Mouse (Mus musculus): ENCODE measurements around the gene Ccdc180. TPM values are rescaled to one million over a fixed set of nuclear protein-coding genes. Genes with fewer than 3 reads are reported as not detected.

Gene Ccdc180
- polyA plus RNA-seq, 1 experiment from 2014 or later = 2.4 TPM

DNA sequence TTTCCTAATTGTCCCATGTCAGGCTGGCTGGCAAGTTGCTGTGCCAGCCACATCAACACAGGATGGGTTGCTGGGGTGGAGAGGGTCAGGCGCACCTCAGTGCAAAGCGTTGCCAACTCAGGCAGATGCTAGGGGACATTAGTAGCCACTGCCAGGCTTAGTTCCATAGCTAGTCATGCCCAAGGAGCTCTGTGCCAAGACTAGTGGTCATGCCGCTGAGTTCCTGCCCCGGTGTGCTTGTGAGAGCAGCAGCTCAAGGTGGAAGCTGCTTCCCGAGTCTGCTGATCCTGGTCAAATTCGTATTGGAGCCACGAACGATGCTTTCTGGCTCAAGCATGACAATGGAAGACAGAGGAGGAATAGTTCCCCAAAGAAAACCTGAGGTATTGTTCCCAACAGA lies 66.0 kb downstream of the Ccdc180 start:
- Histone ChIP-seq H3K4me3 (replicated peaks) (no peak overlapping the region), H3K36me3 (no peaks in the 10 kb centered on the region), H3K4me1 (no peaks in the 10 kb centered on the region), H3K9ac (no peak overlapping the region), H3K27me3 (no peaks in the 10 kb centered on the region), H3K27ac (replicated peaks) (no peak overlapping the region), H3K4me2 (replicated peaks) (no peak overlapping the region), H3K9me3 (replicated peaks) (no peaks in the 10 kb centered on the region)
- 92% methylated on average over 8 of the region's 8 CpGs for WGBS
- no peak for ATAC-seq (ENCODE audit: insufficient number of reproducible peaks, low FRiP score, low TSS enrichment, low read depth)

DNA sequence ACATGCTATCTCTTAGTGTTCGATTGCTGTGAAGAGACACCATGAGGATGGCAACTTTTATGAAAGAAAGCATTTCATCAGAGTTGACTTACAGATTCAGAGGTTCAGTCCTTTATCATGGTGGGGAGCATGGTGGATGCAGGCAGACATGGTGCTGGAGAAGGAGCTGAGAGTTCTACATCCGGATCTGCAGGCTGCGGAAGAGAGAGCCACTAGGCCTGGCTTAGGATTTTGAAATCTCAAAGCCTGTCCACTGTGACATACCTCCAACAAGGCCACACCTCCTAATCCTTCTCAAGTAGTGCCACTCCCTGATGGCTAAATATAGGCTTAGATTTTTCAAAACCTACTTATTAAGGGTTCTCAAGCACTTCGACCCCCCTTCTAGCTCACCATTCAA lies 66.6 kb downstream of the Ccdc180 start:
- ATAC-seq (ENCODE audit: insufficient number of reproducible peaks, low FRiP score, low TSS enrichment, low read depth) = no peak
- Histone ChIP-seq H3K4me2 (replicated peaks) (no peak overlapping the region), H3K4me1 (no peaks in the 10 kb centered on the region), H3K36me3 (no peaks in the 10 kb centered on the region), H3K9me3 (replicated peaks) (no peaks in the 10 kb centered on the region), H3K4me3 (replicated peaks) (no peak overlapping the region), H3K27me3 (no peaks in the 10 kb centered on the region), H3K27ac (replicated peaks) (no peak overlapping the region), H3K9ac (no peak overlapping the region)
- 88% methylated on average over 4 of the region's 4 CpGs for WGBS

DNA sequence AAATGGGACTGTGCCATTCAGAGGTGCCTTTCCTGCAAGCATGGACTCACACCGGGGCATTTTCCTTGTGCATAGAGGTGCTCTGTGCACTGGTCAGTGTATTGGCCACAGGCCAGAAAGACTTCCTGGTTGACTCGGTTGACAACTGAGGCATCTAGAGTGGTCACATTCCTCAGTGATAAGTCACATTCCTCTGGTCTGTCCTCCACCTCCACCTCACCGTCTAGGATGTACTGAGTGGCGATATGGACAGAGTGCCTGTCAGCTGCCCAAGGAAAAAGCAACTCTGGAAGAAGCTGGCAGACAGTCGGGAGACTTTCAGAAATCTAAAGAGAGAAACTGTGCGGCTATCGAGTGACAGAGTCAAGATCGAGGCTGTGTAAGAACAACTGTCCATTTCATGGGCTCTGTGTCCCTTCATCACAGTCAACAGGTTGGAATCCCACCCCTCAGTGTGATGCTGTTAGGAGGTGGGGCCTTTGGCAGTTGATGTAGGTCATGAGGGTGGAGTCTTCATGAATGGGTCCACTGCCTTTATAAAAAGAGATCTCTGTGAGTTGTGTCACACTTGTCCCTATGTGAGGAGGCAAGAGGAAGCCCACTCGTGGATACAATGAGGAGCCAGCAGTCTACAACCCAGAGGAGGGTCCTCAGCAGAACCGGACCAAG lies 74.8 kb downstream of the Ccdc180 start, which contains the start of gene Tdrd7:
Gene Tdrd7 (plus strand): TSS at position 564 of the 669 bp plus-strand sequence.
- H3K9ac ChIP-seq = no peak within 1 kb of the TSS
- 69% methylated on average over 10 of the region's 10 CpGs for WGBS
- ATAC-seq (ENCODE audit: insufficient number of reproducible peaks, low FRiP score, low TSS enrichment, low read depth) = 0 out of 2 replicates have a peak, but pooled peaks have one; percentile 43

DNA sequence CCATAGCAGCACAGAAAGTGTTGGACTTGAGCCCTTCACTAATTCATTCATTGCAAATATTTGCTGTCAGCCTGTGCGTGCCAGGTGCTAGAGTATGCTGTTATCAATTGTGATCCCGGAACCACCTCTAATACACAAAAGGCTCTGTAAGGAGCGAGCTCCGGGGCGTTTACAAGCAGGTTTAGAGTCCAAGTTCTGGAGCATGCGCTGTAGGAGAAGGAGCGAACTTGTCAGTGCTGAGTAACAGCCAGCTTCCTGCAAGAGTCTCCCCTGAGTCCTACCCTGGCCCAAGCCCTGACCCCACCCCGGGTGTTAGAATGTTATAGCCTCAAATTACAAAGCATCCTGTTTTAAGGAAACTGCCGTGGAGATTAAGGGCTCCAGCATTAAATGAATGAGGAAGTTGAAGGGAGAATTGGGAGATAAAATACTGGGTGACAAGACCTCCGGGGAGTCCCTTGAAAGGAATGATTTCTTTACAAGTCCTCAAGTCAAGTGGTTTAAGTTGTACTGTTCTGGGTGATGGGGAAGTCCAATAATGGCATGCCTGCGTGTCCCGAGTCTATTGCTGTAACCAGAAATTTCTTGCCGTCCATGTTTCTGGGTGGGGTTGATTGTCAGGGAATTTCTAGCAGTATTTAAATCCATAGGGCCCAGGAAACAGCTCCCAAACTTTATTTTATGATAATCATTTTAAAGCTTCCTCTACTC lies 75.8 kb downstream of the Ccdc180 start:
- 29% methylated on average over 13 of the region's 13 CpGs for WGBS
- Histone ChIP-seq H3K4me2 (replicated peaks) (no peak overlapping the region), H3K36me3 (no peaks in the 10 kb centered on the region), H3K27ac (replicated peaks) (no peak overlapping the region), H3K9me3 (replicated peaks) (no peaks in the 10 kb centered on the region), H3K4me1 (peaks cover 5% of the 10 kb centered on the region; the same call in 1 of the 2 replicates), H3K27me3 (no peaks in the 10 kb centered on the region; the same call in none of the 2 replicates), H3K4me3 (replicated peaks) (no peak overlapping the region), H3K9ac (no peak overlapping the region)
- ATAC-seq (ENCODE audit: insufficient number of reproducible peaks, low FRiP score, low TSS enrichment, low read depth) = no peak

More for the DNA sequence above, 74.8 kb downstream of the Ccdc180 start, which contains the start of gene Tdrd7:
- Histone ChIP-seq H3K27me3 (no peaks in the 10 kb centered on the region; the same call in none of the 2 replicates), H3K9me3 (replicated peaks) (no peaks in the 10 kb centered on the region), H3K36me3 (no peaks in the 10 kb centered on the region), H3K4me2 (replicated peaks) (no peak within 1 kb of the TSS), H3K4me1 (peaks cover 5% of the 10 kb centered on the region; the same call in 1 of the 2 replicates), H3K27ac (replicated peaks) (no peak within 1 kb of the TSS), H3K4me3 (replicated peaks) (no peak within 1 kb of the TSS)

DNA sequence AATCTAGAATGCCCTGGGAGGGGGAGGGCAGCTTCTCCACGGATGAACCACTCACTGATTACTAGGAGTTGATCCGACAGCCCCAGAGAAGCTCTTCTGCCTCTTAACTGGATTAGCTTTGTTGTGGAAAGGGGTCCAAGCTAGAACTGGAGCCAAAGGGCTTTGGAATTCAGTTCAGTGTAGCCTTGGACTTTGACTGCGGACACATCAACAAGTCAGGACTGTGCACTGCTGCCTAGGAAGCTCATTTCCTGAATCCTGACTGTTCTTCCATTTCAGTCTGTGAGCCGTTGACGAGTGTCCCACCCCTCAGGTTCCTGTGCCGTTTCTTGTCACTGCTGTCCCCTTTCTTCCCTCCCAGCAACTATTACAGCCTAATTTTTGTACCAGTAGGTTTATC lies 76.6 kb downstream of the Ccdc180 start:
- WGBS = 12% methylated on average over 6 of the region's 6 CpGs
- no peak for ATAC-seq (ENCODE audit: insufficient number of reproducible peaks, low FRiP score, low TSS enrichment, low read depth)
- no peak overlapping the region for H3K4me3 ChIP-seq (replicated peaks)
- peaks cover 5% of the 10 kb centered on the region; the same call in 1 of the 2 replicates for H3K4me1 ChIP-seq
- H3K9ac ChIP-seq = no peak overlapping the region
- no peaks in the 10 kb centered on the region; the same call in none of the 2 replicates for H3K27me3 ChIP-seq
- no peaks in the 10 kb centered on the region for H3K36me3 ChIP-seq
- H3K9me3 ChIP-seq (replicated peaks) = no peaks in the 10 kb centered on the region
- H3K4me2 ChIP-seq (replicated peaks) = no peak overlapping the region
- no peak overlapping the region for H3K27ac ChIP-seq (replicated peaks)

DNA sequence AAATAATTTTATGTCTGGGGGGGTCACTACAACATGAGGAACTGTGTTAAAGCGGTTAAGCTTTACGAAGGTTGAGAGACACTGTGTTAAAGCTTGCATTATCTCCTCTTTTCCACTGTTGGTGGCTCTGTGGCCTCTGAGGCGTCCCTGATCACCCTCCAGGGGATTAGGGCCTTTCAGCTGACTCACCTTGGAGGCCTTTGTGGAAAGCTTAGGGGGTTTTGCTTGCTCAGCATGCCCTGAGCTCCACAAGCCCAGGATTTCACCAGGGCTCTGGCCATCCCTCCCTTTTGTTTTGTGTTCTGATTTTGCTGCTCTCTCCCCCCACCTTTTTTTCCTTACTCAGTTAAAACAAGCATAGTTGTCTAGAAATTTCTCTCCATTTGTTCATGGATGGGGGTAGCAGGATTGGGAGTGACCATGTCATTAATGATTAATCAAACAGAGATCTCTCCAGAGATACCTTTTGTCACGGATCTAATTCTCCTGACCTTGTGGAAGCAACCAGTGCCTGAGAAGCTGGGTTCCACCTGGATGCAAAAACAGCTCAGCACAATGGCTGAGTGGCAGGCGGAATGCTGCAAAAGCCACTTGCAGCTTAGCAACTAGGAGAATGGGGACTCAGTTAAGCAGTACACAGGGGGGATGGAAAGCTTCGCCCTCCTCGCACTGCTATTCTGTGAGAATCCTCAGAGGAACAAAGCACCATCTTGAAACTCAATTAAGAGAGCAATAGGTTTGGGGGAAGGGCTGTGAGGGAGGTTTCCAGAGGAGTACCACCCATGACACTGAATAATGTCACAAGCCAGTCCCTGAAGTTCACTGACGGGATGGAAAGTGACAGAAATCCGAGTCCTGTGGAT lies 77.6 kb downstream of the Ccdc180 start:
- H3K36me3 ChIP-seq = no peaks in the 10 kb centered on the region
- WGBS = 46% methylated on average over 9 of the region's 9 CpGs
- no peak for ATAC-seq (ENCODE audit: insufficient number of reproducible peaks, low FRiP score, low TSS enrichment, low read depth)
- H3K9me3 ChIP-seq (replicated peaks) = no peaks in the 10 kb centered on the region
- no peak overlapping the region for H3K4me3 ChIP-seq (replicated peaks)
- no peak overlapping the region for H3K4me2 ChIP-seq (replicated peaks)
- peaks cover 7% of the 10 kb centered on the region; the same call in 1 of the 2 replicates for H3K4me1 ChIP-seq
- H3K27me3 ChIP-seq = no peaks in the 10 kb centered on the region; the same call in none of the 2 replicates
- H3K27ac ChIP-seq (replicated peaks) = no peak overlapping the region
- no peak overlapping the region for H3K9ac ChIP-seq

DNA sequence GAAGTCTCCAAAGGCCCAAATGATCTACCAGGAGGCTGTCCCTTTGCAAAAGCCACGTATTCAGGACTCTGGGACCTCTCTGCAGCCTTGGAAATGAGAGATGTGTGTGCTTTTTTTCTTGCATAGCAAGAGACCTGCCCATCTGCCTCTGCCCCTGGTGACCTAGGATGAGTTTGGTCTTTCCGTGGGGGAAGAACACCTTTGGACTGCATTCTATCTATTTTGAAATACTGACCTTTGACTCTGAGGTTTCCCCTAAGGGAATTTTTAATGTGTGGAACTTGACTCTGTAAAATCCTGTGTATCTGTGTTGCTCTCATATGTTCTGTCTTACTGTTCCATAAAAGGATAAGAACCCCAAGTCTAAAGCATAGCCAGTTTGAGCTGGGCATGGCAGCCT lies 78.9 kb downstream of the Ccdc180 start:
- Histone ChIP-seq H3K4me2 (replicated peaks) (no peak overlapping the region), H3K27ac (replicated peaks) (no peak overlapping the region), H3K27me3 (peaks cover 8% of the 10 kb centered on the region), H3K9me3 (replicated peaks) (no peaks in the 10 kb centered on the region), H3K36me3 (no peaks in the 10 kb centered on the region), H3K9ac (no peak overlapping the region), H3K4me1 (peaks cover 13% of the 10 kb centered on the region; the same call in 1 of the 2 replicates), H3K4me3 (replicated peaks) (no peak overlapping the region)
- ATAC-seq (ENCODE audit: insufficient number of reproducible peaks, low FRiP score, low TSS enrichment, low read depth) = no peak
- 39% methylated on average over 2 of the region's 2 CpGs for whole genome bisulfite sequencing

DNA sequence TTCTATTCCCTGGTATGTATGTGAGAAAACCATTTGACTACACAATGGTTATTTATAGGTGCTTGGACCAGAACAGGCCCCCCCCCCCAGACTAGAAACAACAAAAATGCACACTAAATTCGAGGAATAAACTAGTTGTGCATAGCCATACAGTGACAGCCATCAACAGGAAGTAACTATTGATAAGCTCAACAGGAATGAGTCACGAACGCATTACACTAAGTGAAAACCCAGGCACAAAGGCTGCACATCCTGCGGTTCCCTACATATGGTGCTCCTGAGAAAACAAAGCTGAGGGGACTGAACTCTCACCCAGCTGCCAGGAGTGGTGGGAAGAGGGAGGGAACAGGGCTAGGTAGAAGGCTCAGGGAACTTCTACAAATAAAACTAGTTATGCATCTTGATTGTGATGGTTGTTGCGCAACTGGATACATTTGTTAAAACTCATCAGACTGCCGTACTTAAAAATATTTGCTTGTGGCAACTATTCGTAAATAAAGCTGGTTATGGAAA lies 80.0 kb downstream of the Ccdc180 start:
- WGBS = 59% methylated on average over 7 of the region's 7 CpGs
- Histone ChIP-seq H3K9me3 (replicated peaks) (no peaks in the 10 kb centered on the region), H3K4me1 (peaks cover 13% of the 10 kb centered on the region; the same call in 1 of the 2 replicates), H3K9ac (no peak overlapping the region), H3K4me3 (replicated peaks) (no peak overlapping the region), H3K27me3 (peaks cover 13% of the 10 kb centered on the region), H3K27ac (replicated peaks) (no peak overlapping the region), H3K36me3 (no peaks in the 10 kb centered on the region), H3K4me2 (replicated peaks) (no peak overlapping the region)
- ATAC-seq (ENCODE audit: insufficient number of reproducible peaks, low FRiP score, low TSS enrichment, low read depth) = no peak

DNA sequence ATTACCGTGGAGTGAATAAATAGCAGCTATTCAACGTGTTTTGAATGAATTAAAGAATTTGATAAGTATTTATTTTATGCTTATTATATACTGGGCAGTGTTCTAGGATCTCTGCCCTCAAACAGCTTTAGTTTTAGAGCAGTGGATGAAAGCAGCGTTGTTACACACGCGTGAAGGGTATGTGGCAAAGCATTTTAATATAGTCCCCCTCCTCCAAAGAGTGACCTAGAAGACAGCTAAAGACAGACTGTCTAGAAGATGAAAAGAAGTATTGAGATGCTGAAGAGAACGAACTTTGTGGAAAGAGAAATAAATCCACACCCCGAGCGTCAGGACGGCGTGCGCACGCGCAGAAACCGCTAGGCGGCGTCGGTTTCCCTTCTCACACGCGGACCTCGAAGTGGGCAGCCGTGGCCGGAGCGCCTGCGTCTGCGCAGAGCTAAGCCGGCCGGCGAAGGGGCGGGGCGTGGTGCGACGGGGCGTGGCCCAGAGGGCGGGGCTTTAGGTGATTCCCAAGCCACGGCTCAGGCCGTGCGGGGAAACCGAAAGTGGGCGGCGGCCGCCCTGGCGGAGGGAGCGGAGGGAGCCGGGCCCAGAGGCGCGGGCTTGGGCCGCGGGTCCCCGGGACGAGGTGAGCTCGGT lies 81.8 kb downstream of the Ccdc180 start:
- Histone ChIP-seq H3K9me3 (replicated peaks) (no peaks in the 10 kb centered on the region), H3K36me3 (no peaks in the 10 kb centered on the region), H3K9ac (peak overlapping the region; percentile 64), H3K27me3 (peaks cover 13% of the 10 kb centered on the region), H3K27ac (replicated peaks) (peak overlapping the region; percentile 51), H3K4me3 (replicated peaks) (peak overlapping the region; percentile 85), H3K4me2 (replicated peaks) (peak overlapping the region; percentile 94), H3K4me1 (peaks cover 8% of the 10 kb centered on the region; the same call in 1 of the 2 replicates)
- ATAC-seq (ENCODE audit: insufficient number of reproducible peaks, low FRiP score, low TSS enrichment, low read depth) = peak; percentile 98
- 2% methylated on average over 51 of the region's 51 CpGs for whole genome bisulfite sequencing

DNA sequence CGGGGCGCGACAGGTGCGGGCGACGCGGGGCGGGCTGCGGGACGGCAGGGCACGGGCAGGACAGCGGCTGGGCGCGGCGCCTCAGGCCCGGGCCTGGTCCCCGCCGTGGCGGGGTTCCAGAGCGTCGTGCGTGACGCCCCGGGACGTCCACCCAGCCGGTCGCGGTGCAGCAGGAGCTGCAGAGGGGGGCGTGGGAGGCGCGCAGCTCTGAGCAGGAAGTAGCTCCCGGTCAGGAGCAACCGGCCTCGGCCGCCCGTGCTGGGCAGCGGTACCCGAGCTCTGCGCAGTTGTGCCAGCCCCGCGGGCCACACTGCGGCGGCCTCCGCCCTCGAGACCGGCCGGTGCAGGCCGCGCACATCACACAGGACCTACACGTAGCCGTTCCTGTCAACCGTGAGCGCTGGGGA lies 82.3 kb downstream of the Ccdc180 start:
- peaks cover 13% of the 10 kb centered on the region for H3K27me3 ChIP-seq
- H3K9ac ChIP-seq = peak overlapping the region; percentile 64
- H3K4me1 ChIP-seq = peaks cover 8% of the 10 kb centered on the region; the same call in 1 of the 2 replicates
- peak overlapping the region; percentile 51 for H3K27ac ChIP-seq (replicated peaks)
- ATAC-seq (ENCODE audit: insufficient number of reproducible peaks, low FRiP score, low TSS enrichment, low read depth) = peak; percentile 80
- H3K36me3 ChIP-seq = no peaks in the 10 kb centered on the region
- WGBS = under 1% methylated on average over 50 of the region's 53 CpGs
- H3K9me3 ChIP-seq (replicated peaks) = no peaks in the 10 kb centered on the region
- H3K4me3 ChIP-seq (replicated peaks) = peak overlapping the region; percentile 85
- peak overlapping the region; percentile 94 for H3K4me2 ChIP-seq (replicated peaks)

Measured in embryonic facial prominence, embryonic 15.5 days (tissue).